Mouse (Mus musculus): ENCODE measurements around the gene Cd68. TPM values are rescaled to one million over a fixed set of nuclear protein-coding genes. Genes with fewer than 3 reads are reported as not detected.

The Cd68 gene
- polyA plus RNA-seq, 2 experiments = 16.6 to 20.5 TPM

DNA sequence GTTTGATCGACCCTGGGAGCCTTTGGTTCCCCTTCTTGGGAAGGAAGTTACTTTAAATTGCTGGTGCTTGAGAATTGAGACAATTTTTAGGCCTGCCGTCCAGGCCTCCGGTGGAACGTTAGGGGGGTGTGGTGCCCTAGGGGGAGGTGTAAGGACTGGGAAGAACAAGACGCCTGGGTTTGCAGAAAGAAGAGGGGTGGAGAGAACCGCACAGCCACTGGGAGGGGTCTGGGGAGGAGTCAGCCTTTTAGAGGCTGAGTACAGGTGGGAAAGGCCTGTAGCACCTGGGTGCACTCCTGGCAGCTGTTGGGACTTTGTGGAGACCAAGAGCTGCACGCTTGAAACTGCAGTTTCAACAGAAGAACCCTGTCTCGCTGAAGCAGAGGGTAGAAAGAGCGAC, 11.2 kb downstream of the Cd68 start:
- no peak for TF ChIP-seq POLR2A (IDR thresholded peaks at IDR 0.05; ENCODE audit: borderline replicate concordance, extremely low read depth, insufficient read depth, insufficient read length)
- Histone ChIP-seq H3K27ac (replicated peaks; ENCODE audit: low read depth, low read length) (peak overlapping the region; percentile 15), H3K27me3 (ENCODE audit: control insufficient read depth, insufficient read depth, low read length) (no peaks in the 10 kb centered on the region), H3K9me3 (ENCODE audit: control insufficient read depth, low read length) (no peaks in the 10 kb centered on the region), H3K4me3 (replicated peaks; ENCODE audit: low read length) (no peak overlapping the region), H3K9ac (ENCODE audit: low read depth, low read length, severe bottlenecking) (peak overlapping the region; percentile 38; the same call in 1 of the 2 replicates), H3K4me1 (ENCODE audit: control insufficient read depth, insufficient read depth, low read length) (peaks cover 12% of the 10 kb centered on the region), H3K4me2 (replicated peaks; ENCODE audit: low read depth, low read length, severe bottlenecking) (no peak overlapping the region), H3K36me3 (ENCODE audit: control insufficient read depth, insufficient read depth, low read length) (peaks cover 87% of the 10 kb centered on the region)
- no peak for DNase-seq (ENCODE audit: low spot score)
- 23% methylated on average over 9 of the region's 9 CpGs for WGBS
- no peak for ATAC-seq (ENCODE audit: low FRiP score, low read depth)

DNA sequence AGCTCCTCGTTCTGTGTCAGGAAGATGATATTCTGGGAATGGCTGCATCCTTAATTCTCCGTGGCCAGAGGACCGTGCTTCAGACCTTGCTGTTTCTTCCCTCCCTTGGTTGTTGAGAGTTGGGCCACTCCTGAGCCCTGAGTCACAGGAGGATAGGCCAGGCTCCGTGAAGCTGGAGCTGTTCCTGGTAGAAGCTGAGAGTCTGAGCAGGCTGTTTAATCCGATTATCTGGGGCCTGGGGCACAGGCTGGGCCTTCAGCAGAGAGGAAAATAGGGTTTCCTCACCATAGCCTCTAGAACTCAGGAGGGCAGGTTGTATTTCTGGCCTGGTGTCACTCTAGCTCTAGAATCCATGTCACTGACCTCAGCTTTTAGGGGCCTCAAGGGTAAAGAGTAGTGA, 12.6 kb downstream of the Cd68 start:
- no peak overlapping the region for H3K4me3 ChIP-seq (replicated peaks; ENCODE audit: low read length)
- peaks cover 90% of the 10 kb centered on the region for H3K36me3 ChIP-seq (ENCODE audit: control insufficient read depth, insufficient read depth, low read length)
- H3K27ac ChIP-seq (replicated peaks; ENCODE audit: low read depth, low read length) = no peak overlapping the region
- H3K9ac ChIP-seq (ENCODE audit: low read depth, low read length, severe bottlenecking) = no peak overlapping the region
- H3K4me1 ChIP-seq (ENCODE audit: control insufficient read depth, insufficient read depth, low read length) = peaks cover 12% of the 10 kb centered on the region
- no peak overlapping the region for H3K4me2 ChIP-seq (replicated peaks; ENCODE audit: low read depth, low read length, severe bottlenecking)
- H3K9me3 ChIP-seq (ENCODE audit: control insufficient read depth, low read length) = no peaks in the 10 kb centered on the region
- no peak for DNase-seq (ENCODE audit: low spot score)
- TF ChIP-seq POLR2A (IDR thresholded peaks at IDR 0.05; ENCODE audit: borderline replicate concordance, extremely low read depth, insufficient read depth, insufficient read length) = no peak
- no peak for ATAC-seq (ENCODE audit: low FRiP score, low read depth)
- 72% methylated on average over 5 of the region's 5 CpGs for WGBS
- H3K27me3 ChIP-seq (ENCODE audit: control insufficient read depth, insufficient read depth, low read length) = no peaks in the 10 kb centered on the region

DNA sequence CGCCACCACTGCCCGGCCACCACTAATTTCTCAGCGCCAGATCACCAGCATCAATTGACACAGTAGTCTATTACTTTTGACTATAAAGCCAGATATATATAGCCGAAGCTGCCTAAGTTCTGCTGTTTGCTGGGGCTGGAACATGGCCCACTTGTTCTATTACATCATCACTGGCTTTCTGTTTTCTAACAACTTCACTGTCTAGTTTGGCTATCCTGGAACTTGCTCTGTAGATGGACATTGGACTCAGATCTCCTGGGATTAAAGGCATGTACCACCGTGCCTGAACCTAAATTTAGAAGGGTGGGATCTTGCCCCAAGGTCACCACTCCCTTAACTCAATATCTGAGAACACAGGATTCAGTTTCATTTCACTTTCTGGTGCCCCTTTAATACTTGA, 20.1 kb downstream of the Cd68 start:
- Histone ChIP-seq H3K27me3 (ENCODE audit: control insufficient read depth, insufficient read depth, low read length) (no peaks in the 10 kb centered on the region), H3K4me2 (replicated peaks; ENCODE audit: low read depth, low read length, severe bottlenecking) (no peak overlapping the region), H3K27ac (replicated peaks; ENCODE audit: low read depth, low read length) (no peak overlapping the region), H3K9me3 (ENCODE audit: control insufficient read depth, low read length) (no peaks in the 10 kb centered on the region), H3K9ac (ENCODE audit: low read depth, low read length, severe bottlenecking) (no peak overlapping the region), H3K36me3 (ENCODE audit: control insufficient read depth, insufficient read depth, low read length) (peaks cover 96% of the 10 kb centered on the region), H3K4me3 (replicated peaks; ENCODE audit: low read length) (no peak overlapping the region), H3K4me1 (ENCODE audit: control insufficient read depth, insufficient read depth, low read length) (no peaks in the 10 kb centered on the region)
- ATAC-seq (ENCODE audit: low FRiP score, low read depth) (no peak), DNase-seq (ENCODE audit: low spot score) (no peak)
- no peak for TF ChIP-seq POLR2A (IDR thresholded peaks at IDR 0.05; ENCODE audit: borderline replicate concordance, extremely low read depth, insufficient read depth, insufficient read length)
- WGBS = 91% methylated on average over 5 of the region's 5 CpGs

DNA sequence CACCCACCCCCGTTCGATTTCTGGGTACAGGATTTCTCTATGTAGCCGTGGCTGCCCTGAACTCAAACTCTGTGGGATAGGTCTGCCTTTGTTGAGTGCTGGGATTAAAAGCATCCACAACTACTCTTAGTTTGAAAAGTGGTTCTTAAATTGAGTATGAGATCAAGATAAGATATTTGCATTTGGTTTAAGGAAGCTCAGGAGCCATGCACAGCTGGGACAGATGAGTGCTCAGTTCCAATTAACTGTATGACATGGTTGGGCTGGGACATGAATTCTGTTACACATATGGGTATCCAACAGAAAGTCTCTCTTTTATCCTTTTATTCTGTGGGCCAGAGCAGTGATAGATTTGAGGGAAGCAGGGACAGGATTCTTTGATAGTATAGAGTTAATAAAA, 30.5 kb downstream of the Cd68 start:
- H3K27ac ChIP-seq (replicated peaks; ENCODE audit: low read depth, low read length) = no peak overlapping the region
- H3K36me3 ChIP-seq (ENCODE audit: control insufficient read depth, insufficient read depth, low read length) = peaks cover 26% of the 10 kb centered on the region
- H3K9ac ChIP-seq (ENCODE audit: low read depth, low read length, severe bottlenecking) = no peak overlapping the region
- no peak for ATAC-seq (ENCODE audit: low FRiP score, low read depth)
- peaks cover 16% of the 10 kb centered on the region; the same call in 1 of the 2 replicates for H3K4me1 ChIP-seq (ENCODE audit: control insufficient read depth, insufficient read depth, low read length)
- 91% methylated on average over 3 of the region's 3 CpGs for WGBS
- no peak overlapping the region for H3K4me3 ChIP-seq (replicated peaks; ENCODE audit: low read length)
- no peak for TF ChIP-seq POLR2A (IDR thresholded peaks at IDR 0.05; ENCODE audit: borderline replicate concordance, extremely low read depth, insufficient read depth, insufficient read length)
- H3K4me2 ChIP-seq (replicated peaks; ENCODE audit: low read depth, low read length, severe bottlenecking) = peak overlapping the region; percentile 23; the same call in 1 of the 2 replicates
- no peaks in the 10 kb centered on the region for H3K27me3 ChIP-seq (ENCODE audit: control insufficient read depth, insufficient read depth, low read length)
- DNase-seq (ENCODE audit: low spot score) = no peak
- H3K9me3 ChIP-seq (ENCODE audit: control insufficient read depth, low read length) = no peaks in the 10 kb centered on the region

DNA sequence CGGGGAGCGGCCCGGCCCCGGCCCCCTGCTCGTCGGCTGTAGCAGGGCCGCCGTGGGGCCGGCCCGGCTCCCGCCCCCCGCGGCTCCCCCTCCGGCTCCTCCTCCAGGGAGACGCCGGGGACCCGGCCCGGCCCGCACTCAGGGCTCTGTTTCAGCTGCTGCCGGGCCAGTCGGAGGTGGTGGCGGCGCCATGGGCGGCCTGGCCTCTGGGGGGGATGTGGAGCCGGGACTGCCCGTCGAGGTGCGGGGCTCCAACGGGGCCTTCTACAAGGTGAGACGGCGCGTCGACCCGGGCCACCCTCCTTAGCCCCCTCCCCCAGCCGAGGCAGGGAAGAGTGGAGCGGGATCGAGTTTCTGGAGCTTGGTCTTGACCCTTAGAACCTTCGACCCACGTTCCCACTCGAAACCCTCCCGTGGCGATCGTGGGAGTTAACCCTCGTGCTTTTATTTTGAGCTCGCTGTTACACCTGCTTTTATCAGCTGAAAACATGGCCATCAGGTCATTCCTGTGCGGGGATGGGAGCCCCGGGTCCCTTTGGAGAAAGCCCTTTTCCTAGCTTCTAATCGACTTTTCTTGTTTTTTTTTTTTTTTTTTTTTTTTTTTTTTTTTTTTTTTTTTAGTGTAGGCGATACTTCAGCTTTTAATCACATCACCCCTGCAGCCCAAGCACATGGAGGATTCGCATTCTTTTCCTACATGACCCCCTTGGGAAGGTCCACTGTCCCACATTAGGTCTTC, 32.7 kb downstream of the Cd68 start:
- peak overlapping the region; percentile 94 for H3K9ac ChIP-seq (ENCODE audit: low read depth, low read length, severe bottlenecking)
- peaks cover 9% of the 10 kb centered on the region for H3K36me3 ChIP-seq (ENCODE audit: control insufficient read depth, insufficient read depth, low read length)
- WGBS = under 1% methylated on average over 40 of the region's 50 CpGs
- peak overlapping the region; percentile 98 for H3K4me3 ChIP-seq (replicated peaks; ENCODE audit: low read length)
- H3K4me1 ChIP-seq (ENCODE audit: control insufficient read depth, insufficient read depth, low read length) = peaks cover 16% of the 10 kb centered on the region; the same call in 1 of the 2 replicates
- peak overlapping the region; percentile 77 for H3K4me2 ChIP-seq (replicated peaks; ENCODE audit: low read depth, low read length, severe bottlenecking)
- no peaks in the 10 kb centered on the region for H3K27me3 ChIP-seq (ENCODE audit: control insufficient read depth, insufficient read depth, low read length)
- DNase-seq (ENCODE audit: low spot score) = no peak
- peak; percentile 51 for ATAC-seq (ENCODE audit: low FRiP score, low read depth)
- peak overlapping the region; percentile 95 for H3K27ac ChIP-seq (replicated peaks; ENCODE audit: low read depth, low read length)
- no peaks in the 10 kb centered on the region for H3K9me3 ChIP-seq (ENCODE audit: control insufficient read depth, low read length)
- TF ChIP-seq POLR2A (IDR thresholded peaks at IDR 0.05; ENCODE audit: borderline replicate concordance, extremely low read depth, insufficient read depth, insufficient read length) = no peak
